Mouse (Mus musculus) heart, embryonic 13.5 days (tissue): ENCODE measurements around the gene Lrrc1. TPM values are rescaled to one million over a fixed set of nuclear protein-coding genes. Genes with fewer than 3 reads are reported as not detected.

Source experiments
- ATAC-seq: fragments of 200-750 bp; cut with Nextera tagmentation; 2 replicates; pipeline ENCODE4 v1.8.0; 2017; ENCODE audit warnings: moderate TSS enrichment; ENCODE audit not compliant: insufficient number of reproducible peaks, low FRiP score, low TSS enrichment; ENCODE audit errors: extremely low read depth
- H3K27ac ChIP-seq: fragments of 300-500 bp; sonication (generic); replicated peaks from 2 replicates; pipeline ENCODE4 v1.5.1; 2015; ENCODE audit warnings: moderate library complexity, mild to moderate bottlenecking, inconsistent platforms
- H3K27me3 ChIP-seq: fragments of 300-500 bp; sonication (generic); replicated peaks from 2 replicates; pipeline ENCODE4 v1.6.1; 2015; ENCODE audit warnings: mild to moderate bottlenecking, inconsistent platforms
- H3K36me3 ChIP-seq: fragments of 300-500 bp; sonication (generic); 2 replicates; pipeline ENCODE4 v1.6.1; 2015; ENCODE audit warnings: mild to moderate bottlenecking, inconsistent platforms
- H3K4me1 ChIP-seq: fragments of 300-500 bp; sonication (generic); 2 replicates; pipeline ENCODE4 v1.6.1; 2015; ENCODE audit warnings: inconsistent platforms
- H3K4me2 ChIP-seq: fragments of 300-500 bp; sonication (generic); 2 replicates; pipeline ENCODE4 v1.6.1; 2015; ENCODE audit warnings: inconsistent platforms, mild to moderate bottlenecking, moderate library complexity
- H3K4me3 ChIP-seq: fragments of 300-500 bp; sonication (generic); 2 replicates; pipeline ENCODE4 v1.5.1; 2015; ENCODE audit warnings: moderate library complexity, mild to moderate bottlenecking, inconsistent platforms
- H3K9ac ChIP-seq: fragments of 300-500 bp; sonication (generic); 2 replicates; pipeline ENCODE4 v1.6.1; 2015; ENCODE audit warnings: inconsistent platforms, mild to moderate bottlenecking, moderate library complexity
- H3K9me3 ChIP-seq: fragments of 300-500 bp; sonication (generic); 2 replicates; pipeline ENCODE4 v1.6.1; 2016; ENCODE audit warnings: inconsistent platforms
- WGBS: fragments of 180-500 bp; shearing (Covaris S2); methylation state at CpG from one replicate; pipeline ENCODE4 v1.1.7; 2015; ENCODE audit warnings: mixed read lengths; 5-methylcytosine and 5-hydroxymethylcytosine counted together
- polyA plus RNA-seq: library from polyadenylated mRNA; unstranded; fragments of >200 nt; fragmentation: Nextera tagmentation; extraction: Ambion mirVana; gene quantifications from 2 replicates; pipeline ENCODE4 v1.2.1, GENCODE M21; 2015

The Lrrc1 gene
- polyA plus RNA-seq, 1 experiment from 2014 or later = 12.6 TPM

DNA sequence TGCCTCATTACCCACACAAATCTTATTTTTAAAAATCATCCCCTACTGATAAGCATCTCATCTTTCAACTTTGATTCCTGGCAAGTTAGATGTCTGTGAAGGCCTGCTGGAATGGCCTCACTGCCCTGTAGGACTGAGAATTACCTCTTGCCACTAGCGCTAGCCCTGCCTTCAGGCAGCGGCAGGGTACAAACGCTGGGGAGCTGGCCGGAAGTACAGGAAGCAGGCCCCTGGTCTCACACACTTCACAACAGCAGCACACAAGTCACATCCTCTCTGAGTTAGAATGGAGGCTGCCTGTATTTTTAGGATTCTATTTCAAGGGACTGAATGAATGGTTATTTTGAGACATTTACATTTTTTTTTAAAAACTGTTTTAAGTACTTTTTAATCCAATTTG is 81.5 kb downstream of the Lrrc1 start:
- no peaks in the 10 kb centered on the region for H3K27me3 ChIP-seq
- peaks cover 60% of the 10 kb centered on the region for H3K4me1 ChIP-seq
- H3K9me3 ChIP-seq = no peaks in the 10 kb centered on the region
- H3K4me3 ChIP-seq = no peak overlapping the region
- H3K9ac ChIP-seq = 0 out of 2 replicates have a peak overlapping the region, but pooled peaks have one; percentile 48
- H3K36me3 ChIP-seq = peaks cover 6% of the 10 kb centered on the region
- peak overlapping the region; percentile 76 for H3K27ac ChIP-seq
- 28% methylated on average over 4 of the region's 4 CpGs for WGBS
- H3K4me2 ChIP-seq = no peak overlapping the region
- no peak for ATAC-seq

GRCm38 (mm10) chr9:77461371-77461915 is 83.2 kb downstream of the Lrrc1 start:
- Histone ChIP-seq H3K4me3 (no peak overlapping the region), H3K9ac (no peak overlapping the region), H3K27me3 (no peaks in the 10 kb centered on the region), H3K36me3 (peaks cover 15% of the 10 kb centered on the region), H3K4me2 (no peak overlapping the region), H3K4me1 (peaks cover 61% of the 10 kb centered on the region), H3K9me3 (no peaks in the 10 kb centered on the region), H3K27ac (peak overlapping the region; percentile 45)
- 66% methylated on average over 9 of the region's 9 CpGs for WGBS
- ATAC-seq = no peak

- no peak for ATAC-seq
- Histone ChIP-seq H3K27ac (no peak overlapping the region), H3K36me3 (peaks cover 15% of the 10 kb centered on the region), H3K4me3 (no peak overlapping the region), H3K4me2 (no peak overlapping the region), H3K9ac (no peak overlapping the region), H3K4me1 (peaks cover 51% of the 10 kb centered on the region), H3K27me3 (no peaks in the 10 kb centered on the region), H3K9me3 (no peaks in the 10 kb centered on the region)
- 85% methylated on average over 14 of the region's 14 CpGs for WGBS
These were observed 84.3 kb downstream of the Lrrc1 start for GRCm38 (mm10) chr9:77460408-77460807.

DNA sequence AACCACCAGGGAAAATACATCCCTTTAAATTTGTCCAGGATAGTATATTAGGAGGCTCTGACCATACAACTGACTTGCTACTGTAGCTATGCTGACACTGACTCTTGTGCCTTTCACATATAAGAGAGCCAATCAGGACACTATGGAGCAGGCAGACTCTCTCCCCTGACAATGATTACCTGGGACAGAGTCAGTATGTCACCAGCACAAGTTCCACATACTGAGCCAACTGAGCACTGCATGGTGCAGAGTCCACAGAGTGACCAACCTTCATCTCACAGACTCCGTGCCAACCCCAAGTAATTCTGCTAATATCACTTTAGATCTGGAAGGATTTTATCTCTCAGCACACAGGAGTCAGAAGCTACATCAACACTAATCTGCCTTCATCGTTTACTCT is 85.3 kb downstream of the Lrrc1 start:
- no peaks in the 10 kb centered on the region for H3K27me3 ChIP-seq
- peaks cover 41% of the 10 kb centered on the region for H3K4me1 ChIP-seq
- no peak overlapping the region for H3K9ac ChIP-seq
- no peak overlapping the region for H3K4me3 ChIP-seq
- peaks cover 25% of the 10 kb centered on the region for H3K36me3 ChIP-seq
- H3K27ac ChIP-seq = no peak overlapping the region
- no peaks in the 10 kb centered on the region for H3K9me3 ChIP-seq
- no peak overlapping the region for H3K4me2 ChIP-seq
- 78% methylated on average over 2 of the region's 2 CpGs for WGBS
- ATAC-seq = no peak

GRCm38 (mm10) chr9:77456169-77456826 is 88.4 kb downstream of the Lrrc1 start:
- no peak for ATAC-seq
- WGBS = 73% methylated on average over 13 of the region's 13 CpGs
- no peaks in the 10 kb centered on the region for H3K9me3 ChIP-seq
- H3K9ac ChIP-seq = no peak overlapping the region
- no peaks in the 10 kb centered on the region for H3K27me3 ChIP-seq
- H3K36me3 ChIP-seq = peaks cover 49% of the 10 kb centered on the region
- H3K4me2 ChIP-seq = no peak overlapping the region
- H3K27ac ChIP-seq = no peak overlapping the region
- H3K4me3 ChIP-seq = no peak overlapping the region
- H3K4me1 ChIP-seq = peaks cover 33% of the 10 kb centered on the region

- H3K4me1 ChIP-seq = peaks cover 30% of the 10 kb centered on the region
- no peaks in the 10 kb centered on the region for H3K27me3 ChIP-seq
- H3K36me3 ChIP-seq = peaks cover 52% of the 10 kb centered on the region
- no peak overlapping the region for H3K4me3 ChIP-seq
- WGBS = 87% methylated on average over 19 of the region's 19 CpGs
- H3K27ac ChIP-seq = no peak overlapping the region
- ATAC-seq = no peak
- H3K9ac ChIP-seq = no peak overlapping the region
- H3K4me2 ChIP-seq = no peak overlapping the region
- no peaks in the 10 kb centered on the region for H3K9me3 ChIP-seq
These were observed 89.1 kb downstream of the Lrrc1 start for GRCm38 (mm10) chr9:77455439-77456168.

DNA sequence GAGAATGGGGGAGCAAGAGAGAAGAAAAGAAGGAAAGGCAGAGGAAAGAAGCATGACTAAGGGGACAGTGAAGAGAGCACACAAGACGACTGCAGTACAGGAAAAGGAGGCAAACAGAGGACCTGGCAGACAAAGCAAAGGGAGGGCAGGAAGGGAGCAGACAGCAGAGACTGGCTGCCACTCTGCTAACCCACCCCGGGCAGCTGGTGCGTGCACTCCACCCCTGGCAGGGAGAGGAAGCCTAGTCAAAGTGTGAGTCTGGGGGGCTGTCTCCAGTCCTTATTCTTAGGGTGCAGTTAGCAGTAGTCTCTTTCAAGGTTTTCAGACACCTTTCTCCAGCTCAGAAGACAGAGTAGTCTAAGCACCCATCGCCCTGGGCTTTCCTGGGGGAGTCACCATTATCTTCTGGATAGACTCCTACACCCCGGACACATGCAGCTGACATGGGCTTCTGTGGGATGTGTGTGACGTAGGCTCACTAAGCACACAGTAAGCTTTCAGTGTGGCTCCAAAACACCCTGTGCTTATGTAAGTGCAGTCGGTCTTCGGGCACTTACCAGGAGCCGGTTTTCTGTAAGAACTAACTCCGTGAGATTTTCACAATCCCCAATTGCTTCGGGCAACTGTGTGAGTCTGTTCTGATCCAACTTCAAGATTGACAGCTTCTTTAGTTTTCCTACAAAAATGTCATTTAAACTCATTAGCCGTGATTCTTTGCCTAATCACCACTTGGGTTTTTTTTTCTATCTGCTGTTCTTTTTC is 92.4 kb downstream of the Lrrc1 start:
- Histone ChIP-seq H3K4me3 (no peak overlapping the region), H3K4me2 (no peak overlapping the region), H3K36me3 (peaks cover 64% of the 10 kb centered on the region), H3K9me3 (no peaks in the 10 kb centered on the region), H3K9ac (no peak overlapping the region), H3K4me1 (peaks cover 19% of the 10 kb centered on the region), H3K27ac (no peak overlapping the region), H3K27me3 (no peaks in the 10 kb centered on the region)
- WGBS = 69% methylated on average over 12 of the region's 12 CpGs
- no peak for ATAC-seq

DNA sequence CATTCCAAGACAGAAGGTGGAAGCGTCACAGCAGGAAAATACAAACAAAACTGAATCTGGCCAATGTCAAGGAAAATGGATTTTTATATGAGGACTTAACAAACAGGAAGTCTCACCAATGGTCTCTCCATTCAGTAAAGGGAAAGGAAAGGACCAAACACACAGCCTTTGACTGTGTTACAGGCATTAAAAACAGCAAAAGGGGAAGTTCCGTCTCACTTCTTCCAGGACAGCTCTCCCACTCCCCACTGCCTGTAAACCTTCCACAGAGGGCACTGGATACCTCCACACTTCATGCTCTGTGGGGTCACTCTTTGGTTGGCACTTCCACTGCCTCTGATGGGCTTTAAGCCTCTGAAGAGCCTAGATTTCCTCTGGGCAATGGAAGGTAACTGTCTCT is 94.2 kb downstream of the Lrrc1 start:
- H3K27me3 ChIP-seq = no peaks in the 10 kb centered on the region
- no peak overlapping the region for H3K4me3 ChIP-seq
- H3K27ac ChIP-seq = no peak overlapping the region
- no peak for ATAC-seq
- H3K4me2 ChIP-seq = no peak overlapping the region
- no peak overlapping the region for H3K9ac ChIP-seq
- H3K36me3 ChIP-seq = peaks cover 57% of the 10 kb centered on the region
- WGBS = 53% methylated on average over 2 of the region's 2 CpGs
- H3K4me1 ChIP-seq = peaks cover 19% of the 10 kb centered on the region
- no peaks in the 10 kb centered on the region for H3K9me3 ChIP-seq

DNA sequence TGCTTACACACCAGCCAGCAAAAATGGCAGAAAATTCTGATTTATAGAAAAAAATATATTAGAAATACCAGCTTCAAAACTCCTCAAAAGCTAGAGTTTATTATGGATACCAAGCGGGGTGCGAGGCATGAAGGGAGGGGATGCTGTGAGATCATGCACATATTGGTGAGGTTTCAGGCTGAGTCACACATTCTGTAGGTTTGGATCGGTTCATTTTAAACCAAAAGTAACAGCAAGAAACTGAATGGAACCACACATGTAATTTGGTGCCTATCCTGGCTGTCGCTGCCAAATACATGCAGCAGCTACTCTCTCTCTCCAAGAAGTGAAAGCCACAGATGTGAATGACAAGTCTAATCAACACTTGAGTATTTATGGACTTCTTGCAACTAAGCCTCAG is 99.8 kb downstream of the Lrrc1 start:
- Histone ChIP-seq H3K4me3 (no peak overlapping the region), H3K9ac (no peak overlapping the region), H3K4me2 (no peak overlapping the region), H3K4me1 (peaks cover 16% of the 10 kb centered on the region; the same call in 1 of the 2 replicates), H3K27ac (no peak overlapping the region), H3K36me3 (peaks cover 28% of the 10 kb centered on the region), H3K27me3 (no peaks in the 10 kb centered on the region), H3K9me3 (no peaks in the 10 kb centered on the region)
- no peak for ATAC-seq
- 79% methylated on average over 4 of the region's 4 CpGs for WGBS

DNA sequence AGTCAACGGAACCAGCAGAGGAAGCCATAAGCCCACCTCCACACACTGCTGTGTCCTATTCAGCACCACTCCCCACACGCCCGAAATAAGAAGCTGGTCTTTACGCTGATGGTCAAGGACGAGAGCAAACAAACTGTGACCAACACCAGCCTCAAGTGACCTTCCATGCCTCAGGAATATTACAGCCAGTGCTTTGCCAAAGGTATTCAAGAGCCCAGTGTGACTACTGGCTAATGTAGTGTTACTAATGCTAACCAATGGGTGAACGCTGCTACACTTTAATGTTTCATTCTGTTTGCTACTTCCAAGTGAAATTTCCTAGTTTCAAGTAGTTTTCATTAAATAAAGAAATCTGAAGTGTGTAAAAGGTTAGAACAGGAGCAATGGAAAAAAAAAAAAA is 105.3 kb downstream of the Lrrc1 start:
- ATAC-seq = no peak
- H3K9me3 ChIP-seq = no peaks in the 10 kb centered on the region
- H3K4me1 ChIP-seq = peaks cover 35% of the 10 kb centered on the region
- H3K4me2 ChIP-seq = peak overlapping the region; percentile 62
- H3K9ac ChIP-seq = peak overlapping the region; percentile 69
- H3K27ac ChIP-seq = peak overlapping the region; percentile 93
- H3K4me3 ChIP-seq = peak overlapping the region; percentile 12
- 48% methylated on average over 6 of the region's 6 CpGs for WGBS
- H3K36me3 ChIP-seq = peaks cover 36% of the 10 kb centered on the region
- H3K27me3 ChIP-seq = no peaks in the 10 kb centered on the region

DNA sequence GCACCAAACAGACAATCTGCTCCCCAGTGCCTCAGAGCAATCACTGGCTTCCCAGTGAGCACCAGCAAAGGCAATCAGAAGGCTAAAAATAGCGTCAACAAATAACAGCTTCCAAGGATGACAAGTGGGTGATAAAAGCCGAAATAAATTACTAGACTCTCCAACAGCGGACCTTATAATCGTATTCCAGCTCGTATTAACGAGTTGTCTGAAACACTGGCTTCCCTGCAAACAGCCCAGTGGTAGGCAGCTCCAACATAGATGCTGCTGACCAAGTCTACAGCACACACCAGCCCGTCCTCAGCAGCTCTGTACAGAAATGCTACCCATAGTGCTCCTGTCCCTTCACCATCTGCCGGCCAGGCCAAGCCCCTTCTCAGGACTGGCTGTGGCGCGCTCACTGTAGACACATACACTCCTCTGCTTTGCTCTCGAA is 105.8 kb downstream of the Lrrc1 start:
- Histone ChIP-seq H3K4me2 (peak overlapping the region; percentile 62), H3K36me3 (peaks cover 41% of the 10 kb centered on the region), H3K27me3 (no peaks in the 10 kb centered on the region), H3K9ac (peak overlapping the region; percentile 69; the same call in 1 of the 2 replicates), H3K4me1 (peaks cover 33% of the 10 kb centered on the region), H3K4me3 (peak overlapping the region; percentile 12), H3K9me3 (no peaks in the 10 kb centered on the region), H3K27ac (peak overlapping the region; percentile 93)
- peak; percentile 71; the same call in 1 of the 2 replicates for ATAC-seq
- WGBS = 28% methylated on average over 11 of the region's 11 CpGs
